Mouse (Mus musculus): ENCODE measurements around the gene Pi16.

GRCm38 (mm10) chr17:29302149-29302548, 15.3 kb upstream of the Pi16 start:
- no peak for TF ChIP-seq POLR2A (IDR thresholded peaks at IDR 0.05; ENCODE audit: insufficient read depth, low read depth, low read length)
- no peak for TF ChIP-seq CTCF (IDR thresholded peaks at IDR 0.05; ENCODE audit: insufficient read depth, low read depth, low read length)
